Comparison of ENCODE assay signal across 11 mouse cellular contexts in genomic region chr15:86083261-86083741, GRCm38 (mm10). TPM values are rescaled to one million over a fixed set of nuclear protein-coding genes. Genes with fewer than 3 reads are reported as not detected.
DNase-seq lines count a peak whose midpoint lies in the region; ATAC-seq and TF ChIP-seq lines count a peak whose summit lies in the region.
"Had no signal": no experiment of that assay in that cellular context is flagged by ENCODE, and none has a peak within 500 bp of the region (broad histone marks: within the 10 kb centered on the region; RNA-seq: fewer than 3 reads in every experiment).

No protein-coding gene starts in this region.

- H3K27ac ChIP-seq in kidney, adult 2 months (ENCODE audit: insufficient read depth, low read depth, low read length): 0 out of 2 replicates have a peak overlapping the region, but pooled peaks have one; percentile 1
- peak overlapping the region; percentile 82; the same call in 1 of the 2 replicates for H3K27ac ChIP-seq in hindbrain, postnatal 0 days
- H3K27ac ChIP-seq in embryonic facial prominence, embryonic 10.5 days (replicated peaks): no peak overlapping the region
- H3K27ac ChIP-seq: limb, embryonic 15.5 days had no signal

- H3K36me3 ChIP-seq in kidney, adult 2 months (ENCODE audit: control insufficient read depth, insufficient read depth, low read length): no peaks in the 10 kb centered on the region
- no peaks in the 10 kb centered on the region for H3K36me3 ChIP-seq in hindbrain, postnatal 0 days (ENCODE audit: insufficient read depth, low read length)
- no peaks in the 10 kb centered on the region for H3K36me3 ChIP-seq in embryonic facial prominence, embryonic 10.5 days (replicated peaks)
- H3K36me3 ChIP-seq: limb, embryonic 15.5 days had no signal

- WGBS in kidney, adult 2 months: 23% methylated on average over 6 of the region's 6 CpGs
- WGBS in hindbrain, postnatal 0 days: 29% methylated on average over 6 of the region's 6 CpGs
- 47% methylated on average over 6 of the region's 6 CpGs for WGBS in embryonic facial prominence, embryonic 10.5 days

- TF ChIP-seq POLR2A in kidney, adult 2 months (IDR thresholded peaks at IDR 0.05; ENCODE audit: low read depth, low read length): no peak

- no peak overlapping the region for H3K4me2 ChIP-seq in hindbrain, postnatal 0 days (ENCODE audit: low read depth, low read length)
- H3K4me2 ChIP-seq: limb, embryonic 15.5 days had no signal

- H3K9ac ChIP-seq in hindbrain, postnatal 0 days (replicated peaks; ENCODE audit: low read length): no peak overlapping the region
- H3K9ac ChIP-seq: limb, embryonic 15.5 days had no signal

- H3K27me3 ChIP-seq in kidney, adult 2 months (replicated peaks; ENCODE audit: control insufficient read depth, insufficient read depth, low read length): no peaks in the 10 kb centered on the region
- H3K27me3 ChIP-seq in hindbrain, postnatal 0 days (ENCODE audit: insufficient read depth, low read length): no peaks in the 10 kb centered on the region
- no peaks in the 10 kb centered on the region for H3K27me3 ChIP-seq in embryonic facial prominence, embryonic 10.5 days (replicated peaks; ENCODE audit: low read depth, poor library complexity, severe bottlenecking)
- H3K27me3 ChIP-seq: limb, embryonic 15.5 days had no signal

- peaks cover 51% of the 10 kb centered on the region for H3K4me1 ChIP-seq in kidney, adult 2 months (ENCODE audit: control insufficient read depth, insufficient read depth, low read length)
- H3K4me1 ChIP-seq in hindbrain, postnatal 0 days (ENCODE audit: insufficient read depth, low read length): peaks cover 52% of the 10 kb centered on the region
- peaks cover 89% of the 10 kb centered on the region for H3K4me1 ChIP-seq in embryonic facial prominence, embryonic 10.5 days

- no peak for ATAC-seq in hindbrain, postnatal 0 days

- H3K9me3 ChIP-seq in hindbrain, postnatal 0 days (ENCODE audit: low read length): no peaks in the 10 kb centered on the region
- no peaks in the 10 kb centered on the region for H3K9me3 ChIP-seq in embryonic facial prominence, embryonic 10.5 days
- H3K9me3 ChIP-seq: limb, embryonic 15.5 days had no signal

- no peak overlapping the region for H3K4me3 ChIP-seq in kidney, adult 2 months (ENCODE audit: insufficient read depth, low read depth, low read length)
- H3K4me3 ChIP-seq in hindbrain, postnatal 0 days (ENCODE audit: low read length): no peak overlapping the region
- no peak overlapping the region for H3K4me3 ChIP-seq in embryonic facial prominence, embryonic 10.5 days
- H3K4me3 ChIP-seq: limb, embryonic 15.5 days had no signal

- TF ChIP-seq CTCF in kidney, adult 2 months (conservative IDR thresholded peaks at IDR 0.05; ENCODE audit: insufficient read depth, insufficient read length, low read depth, low read length): no peak
- no peak for TF ChIP-seq CTCF in hindbrain, postnatal 0 days (IDR thresholded peaks at IDR 0.05; ENCODE audit: low read depth)

- DNase-seq in cerebellum, adult 9-11 months: peak; percentile 70
- DNase-seq in cerebellum, adult 11 months: no peak
- peak; percentile 48 for DNase-seq in kidney, adult 2 months
- no peak for DNase-seq in kidney, postnatal 14 days
- DNase-seq in NIH3T3 (ENCODE audit: low read depth): peak; percentile 34
- DNase-seq in hindbrain, postnatal 0 days (ENCODE audit: low spot score): no peak
- no peak for DNase-seq in thymus, postnatal 0 days (ENCODE audit: low spot score)
- no peak for DNase-seq in embryonic facial prominence, embryonic 10.5 days (ENCODE audit: low spot score)
- DNase-seq: gastrocnemius, postnatal 14 days; retina, postnatal 1 day had no signal

RNA-seq across cellular contexts. Expression of gene Gramd4, which starts 25.8 kb away (rescaled TPM):
- 18.9 and 20.6 TPM in 2 replicates for polyA plus RNA-seq in kidney, adult 2 months (2012; rRNA removed)
- 36.2 and 40.9 TPM in 2 replicates for total RNA-seq in hindbrain, postnatal 0 days (2014; rRNA removed)
- 18.6 and 19.0 TPM in 2 replicates for polyA plus RNA-seq in hindbrain, postnatal 0 days (2015; fragmentation: Nextera tagmentation; extraction: Ambion mirVana)
- polyA plus RNA-seq in thymus, postnatal 0 days (2015; fragmentation: Nextera tagmentation; extraction: Ambion mirVana): 14.8 TPM in 2 replicates
- 13.7 and 13.8 TPM in 2 replicates for polyA plus RNA-seq in embryonic facial prominence, embryonic 10.5 days (2016; fragmentation: Nextera tagmentation; extraction: Ambion mirVana)

RNA-seq across cellular contexts. Expression of gene Celsr1, which starts 49.7 kb away (rescaled TPM):
- 12.4 and 16.8 TPM in 2 replicates for polyA plus RNA-seq in kidney, adult 2 months (2012; rRNA removed)
- total RNA-seq in hindbrain, postnatal 0 days (2014; rRNA removed): 16.4 and 19.4 TPM in 2 replicates
- polyA plus RNA-seq in hindbrain, postnatal 0 days (2015; fragmentation: Nextera tagmentation; extraction: Ambion mirVana): 0.98 and 0.99 TPM in 2 replicates
- 2.9 and 3.6 TPM in 2 replicates for polyA plus RNA-seq in thymus, postnatal 0 days (2015; fragmentation: Nextera tagmentation; extraction: Ambion mirVana)
- 1.2 and 1.5 TPM in 2 replicates for polyA plus RNA-seq in embryonic facial prominence, embryonic 10.5 days (2016; fragmentation: Nextera tagmentation; extraction: Ambion mirVana)

Comparison
In these comparisons a context has a peak if more than half of its experiments do, and no peak if none do; other contexts are left out.
1. DNase-seq: peak in cerebellum, adult 9-11 months (single experiment), kidney, adult 2 months (single experiment) and NIH3T3 (single experiment); none in cerebellum, adult 11 months (single experiment), kidney, postnatal 14 days (single experiment), hindbrain, postnatal 0 days (single experiment), thymus, postnatal 0 days (single experiment) and embryonic facial prominence, embryonic 10.5 days (single experiment).